Mouse (Mus musculus) neutrophil, adult 5-6 weeks (primary cell): ENCODE data around the gene Pak1ip1. TPM values are rescaled to one million over a fixed set of nuclear protein-coding genes. Genes with fewer than 3 reads are reported as not detected.

Experiments used
- total RNA-seq: library from RNA; stranded (forward); fragments of 200-1000 nt; gene quantifications from 2 replicates; pipeline ENCODE4 v1.2.3, GENCODE M21; 2017

Pak1ip1 gene
- total RNA-seq, 1 experiment from 2014 or later: 89.3 TPM

Other genes with a start within 250 kb of the Pak1ip1 start
- gene Gcnt2, start 141.3 kb upstream of the Pak1ip1 start, total RNA-seq: 329 and 353 TPM in 2 replicates
- gene Tmem14c, start 15.3 kb downstream of the Pak1ip1 start, total RNA-seq: 99.3 and 103 TPM in 2 replicates
- gene Mak, start 78.7 kb downstream of the Pak1ip1 start, total RNA-seq: 0.25 TPM in 1 of 2 replicates, not detected in the other
- 0.37 TPM in 1 of 2 replicates, not detected in the other for gene Gcm2, start 110.0 kb downstream of the Pak1ip1 start, total RNA-seq
- not detected in 2 replicates for gene Sycp2l, start 113.3 kb downstream of the Pak1ip1 start, total RNA-seq
- not detected in 2 replicates for gene Elovl2, start 219.4 kb downstream of the Pak1ip1 start, total RNA-seq
- gene Smim13, start 248.8 kb downstream of the Pak1ip1 start, total RNA-seq: 5.4 and 6.3 TPM in 2 replicates